Comparison of ENCODE assay signal across 14 mouse cellular contexts in genomic region chr4:107432717-107433116, GRCm38 (mm10). TPM values are rescaled to one million over a fixed set of nuclear protein-coding genes. Genes with fewer than 3 reads are reported as not detected.
DNase-seq lines count a peak whose midpoint lies in the region.
"Had no signal": no experiment of that assay in that cellular context is flagged by ENCODE, and none has a peak within 500 bp of the region (broad histone marks: within the 10 kb centered on the region; RNA-seq: fewer than 3 reads in every experiment).

No protein-coding gene starts in this region.

- H3K27me3 ChIP-seq in heart, embryonic 10.5 days (ENCODE audit: insufficient read depth, poor library complexity, severe bottlenecking) = peaks cover 68% of the 10 kb centered on the region

- peaks cover 25% of the 10 kb centered on the region for H3K4me1 ChIP-seq in heart, embryonic 10.5 days

- H3K36me3 ChIP-seq in heart, embryonic 10.5 days = no peaks in the 10 kb centered on the region
- H3K36me3 ChIP-seq: heart, embryonic 12.5 days; hindbrain, embryonic 13.5 days; kidney, embryonic 15.5 days; limb, embryonic 10.5 days had no signal

- no peak overlapping the region for H3K27ac ChIP-seq in heart, embryonic 10.5 days
- H3K27ac ChIP-seq: hindbrain, embryonic 13.5 days; kidney, embryonic 15.5 days; limb, embryonic 10.5 days had no signal

- peak; percentile 49 for DNase-seq in heart, postnatal 4 days
- DNase-seq in heart, embryonic 10.5 days (ENCODE audit: low spot score) = no peak
- peak; percentile 62 for DNase-seq in right cerebral cortex, adult 18-20 months
- no peak for DNase-seq in right cerebral cortex, postnatal 25 days
- peak; percentile 77 for DNase-seq in brain, adult 2 months (ENCODE audit: low read depth, low spot score)
- peak; percentile 59 for DNase-seq in right cerebral cortex, postnatal 14 days
- DNase-seq in thymus, adult 18-20 months = no peak
- no peak for DNase-seq in cerebellum, postnatal 25 days
- DNase-seq: thymus, postnatal 4 days had no signal

- no peaks in the 10 kb centered on the region for H3K9me3 ChIP-seq in heart, embryonic 10.5 days
- H3K9me3 ChIP-seq: heart, embryonic 12.5 days; hindbrain, embryonic 13.5 days; kidney, embryonic 15.5 days; limb, embryonic 10.5 days had no signal

- no peak overlapping the region for H3K4me3 ChIP-seq in heart, embryonic 10.5 days
- H3K4me3 ChIP-seq: heart, embryonic 12.5 days; hindbrain, embryonic 13.5 days; kidney, embryonic 15.5 days; limb, embryonic 10.5 days; myocyte had no signal

- 87% methylated on average over 5 of the region's 5 CpGs for WGBS in heart, embryonic 10.5 days

RNA-seq across cellular contexts. Expression of gene Glis1, which starts 1.7 kb away (rescaled TPM):
- under 1 TPM; 0.26 to 0.79 TPM for total RNA-seq in heart, postnatal 4 days (2021)
- polyA plus RNA-seq in heart, embryonic 10.5 days (2016; fragmentation: Nextera tagmentation; extraction: Ambion mirVana) = 0.25 and 2.0 TPM in 2 replicates

Comparison
In these comparisons a context has a peak if more than half of its experiments do, and no peak if none do; other contexts are left out.
1. DNase-seq: peak in heart, postnatal 4 days (single experiment), right cerebral cortex, adult 18-20 months (single experiment), brain, adult 2 months (single experiment) and right cerebral cortex, postnatal 14 days (single experiment); none in heart, embryonic 10.5 days (single experiment), right cerebral cortex, postnatal 25 days (single experiment), thymus, adult 18-20 months (0 of 2) and cerebellum, postnatal 25 days (0 of 2).